Mouse (Mus musculus): ENCODE measurements around the gene Bmpr1b. TPM values are rescaled to one million over a fixed set of nuclear protein-coding genes. Genes with fewer than 3 reads are reported as not detected.

Gene Bmpr1b
- total RNA-seq, 2 experiments from 2014 or later: 0.22 to 0.24 TPM

DNA sequence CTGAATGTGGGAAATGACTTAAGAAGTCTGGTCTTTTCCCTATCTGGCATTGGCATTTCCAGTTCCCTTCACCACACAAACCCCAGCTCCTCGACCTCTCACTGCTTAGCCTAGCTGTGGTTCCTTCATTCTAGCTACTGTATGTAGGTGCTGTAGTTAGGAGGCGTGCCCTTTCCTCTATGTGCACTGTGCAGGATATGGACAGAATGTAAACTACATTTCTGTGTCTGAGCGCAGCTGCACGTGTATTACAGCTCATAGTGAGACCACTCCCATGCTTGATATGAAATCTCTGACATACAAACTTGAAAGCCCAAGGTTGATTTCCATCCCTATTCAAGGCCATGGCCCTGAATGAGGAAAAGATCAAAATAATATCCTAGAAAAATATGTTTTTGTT, 252.1 kb downstream of the Bmpr1b start:
- DNase-seq: no peak
- intact Hi-C loops (cut with DNase I): no loop called here

DNA sequence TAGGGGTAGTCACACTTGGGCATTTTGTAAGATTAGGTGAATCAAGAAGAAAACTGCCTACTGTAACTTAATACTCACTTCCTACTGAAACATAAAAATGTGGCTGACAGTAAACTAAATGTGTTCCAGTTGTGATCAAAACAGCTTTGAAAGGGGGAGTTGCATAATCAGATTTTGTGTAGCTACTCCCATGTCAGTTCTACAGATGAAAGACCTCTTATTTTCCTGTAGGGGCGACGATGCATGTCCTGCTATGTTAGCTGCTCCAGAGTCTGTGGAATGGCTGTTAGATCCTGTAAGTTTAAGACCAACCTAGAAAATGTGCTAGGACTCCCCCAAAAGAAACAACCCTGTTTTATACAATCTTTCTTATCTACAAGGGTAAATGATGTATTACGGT, 253.2 kb downstream of the Bmpr1b start:
- intact Hi-C loops (cut with DNase I): no loop called here
- DNase-seq: no peak

DNA sequence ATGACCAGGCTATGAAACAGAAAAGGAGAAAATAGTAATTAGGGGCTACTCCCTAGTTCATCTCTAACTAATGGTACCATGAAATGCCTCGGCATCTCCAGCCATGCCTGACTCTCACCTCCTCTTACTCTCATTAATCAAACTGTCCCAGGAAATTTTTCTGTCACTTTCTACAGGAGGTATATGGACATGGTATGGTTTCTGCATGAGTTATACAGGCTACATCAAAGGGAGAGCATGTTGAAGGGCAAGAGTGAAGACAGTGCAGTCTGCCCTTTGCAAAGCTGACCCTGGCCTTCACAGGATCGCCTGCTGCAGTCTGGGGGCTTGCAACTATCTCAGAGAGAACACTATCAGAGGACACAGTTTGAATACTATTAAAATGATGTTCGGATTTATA, 254.6 kb downstream of the Bmpr1b start:
- intact Hi-C loops (cut with DNase I): no loop called here
- no peak for DNase-seq

DNA sequence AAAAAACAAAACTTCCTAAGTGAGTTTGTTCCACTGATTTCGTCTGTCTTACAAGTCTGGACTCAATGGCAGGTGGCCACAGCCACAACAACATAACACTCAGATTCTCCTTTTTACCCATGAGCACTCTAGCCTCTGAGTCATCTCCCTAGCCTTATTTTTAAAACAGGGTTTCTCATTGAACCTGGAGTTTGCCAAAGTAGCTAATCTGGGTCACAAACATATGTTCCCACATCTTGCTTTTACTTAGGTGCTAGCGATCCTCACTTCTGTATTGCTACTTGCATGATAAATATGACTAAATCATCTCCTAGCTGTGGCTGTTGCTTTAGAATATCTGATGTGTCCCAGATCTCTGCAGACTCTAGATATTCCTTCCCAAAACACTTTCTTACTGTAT, 260.1 kb downstream of the Bmpr1b start:
- intact Hi-C loops (cut with DNase I): no loop called here
- DNase-seq: no peak

DNA sequence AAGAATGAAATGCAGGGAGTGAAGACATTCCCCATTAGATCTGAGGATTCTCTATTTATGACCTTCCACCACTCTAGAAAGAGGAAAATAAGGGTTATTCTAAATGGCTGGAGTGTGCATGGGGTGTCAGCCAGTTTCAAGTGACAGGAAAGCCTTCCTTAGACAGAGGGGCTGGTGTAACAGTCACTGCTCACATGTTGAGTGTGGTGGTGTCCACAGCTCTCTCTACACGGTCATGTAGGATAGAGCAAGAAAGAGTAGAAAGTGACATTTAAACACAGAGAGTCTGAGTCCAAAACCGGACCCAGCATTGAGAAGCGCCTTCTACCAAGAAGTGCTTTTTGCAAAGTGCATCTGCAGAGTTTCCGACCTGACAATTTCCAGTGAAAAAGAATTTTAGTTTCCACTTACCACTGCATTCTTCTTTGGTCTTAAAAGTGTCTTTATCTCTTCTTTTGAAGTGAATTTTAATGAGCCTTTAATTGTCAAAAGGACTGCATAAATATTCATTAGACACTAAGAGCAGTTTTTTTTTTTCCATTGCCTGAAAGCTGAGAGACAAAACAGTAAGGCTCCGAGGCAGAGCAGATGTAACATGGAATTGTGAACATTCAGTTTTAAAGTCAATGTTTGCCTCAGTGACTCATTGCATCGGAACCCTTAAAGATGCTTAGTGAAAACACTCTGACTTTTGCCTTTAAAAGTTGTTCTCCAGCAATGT, 263.2 kb downstream of the Bmpr1b start:
- DNase-seq: no peak
- intact Hi-C loops (cut with DNase I): no loop called here

DNA sequence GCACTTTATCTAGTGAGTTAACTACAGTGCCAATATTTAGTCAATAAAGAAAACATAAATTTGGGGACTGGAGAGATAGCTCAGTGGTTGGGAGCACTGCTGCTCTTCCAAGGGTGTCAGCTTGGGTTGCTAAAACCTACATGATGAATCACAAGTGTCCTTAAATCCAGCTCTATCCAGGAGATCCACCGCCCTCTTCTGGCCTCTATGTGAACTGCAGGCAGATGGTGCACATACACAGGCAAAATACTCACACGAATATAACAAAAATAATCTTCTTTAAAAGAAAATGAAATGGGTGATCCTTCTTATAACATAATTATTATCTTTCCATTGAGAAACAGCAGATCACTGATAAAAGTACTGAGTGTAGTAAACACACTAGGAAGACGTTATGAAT, 268.9 kb downstream of the Bmpr1b start:
- DNase-seq: no peak
- intact Hi-C loops (cut with DNase I): no loop called here

DNA sequence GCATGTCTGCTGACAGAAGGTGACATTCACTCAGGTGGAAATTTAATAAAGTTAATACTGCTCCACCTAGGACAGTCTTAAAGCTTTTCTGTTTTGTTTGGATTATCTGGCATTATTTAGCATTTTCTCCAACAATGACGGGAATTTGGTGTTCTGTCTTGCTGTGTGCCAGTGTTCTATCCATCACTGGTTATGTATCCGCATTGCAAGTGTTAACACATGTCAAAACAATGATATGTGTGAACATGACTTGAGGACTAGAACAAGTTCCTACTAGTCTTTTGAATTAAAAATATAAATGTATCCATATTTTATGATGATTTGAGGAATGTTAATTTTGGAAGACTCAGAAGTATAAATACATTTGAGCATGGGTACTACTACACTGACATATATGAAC, 269.7 kb downstream of the Bmpr1b start:
- intact Hi-C loops (cut with DNase I): no loop called here
- DNase-seq: no peak

DNA sequence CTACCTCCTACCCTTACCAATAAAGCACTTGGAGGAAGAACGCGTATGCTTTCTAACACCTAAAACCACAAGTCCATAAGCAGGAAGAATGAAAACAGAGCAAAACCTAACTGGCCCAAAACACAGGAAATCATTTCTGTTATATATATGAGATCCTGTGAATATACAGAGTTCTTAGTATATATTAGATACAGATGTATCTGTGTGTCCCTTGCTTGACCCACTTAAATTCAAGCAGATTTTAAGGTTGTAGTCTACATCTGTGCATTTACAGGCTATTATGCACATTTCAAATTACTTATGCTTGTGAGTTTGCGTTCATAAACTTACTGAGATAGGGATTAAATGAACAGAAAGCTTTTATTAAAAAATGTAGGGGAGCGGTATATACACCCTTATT, 271.5 kb downstream of the Bmpr1b start:
- intact Hi-C loops (cut with DNase I): no loop called here
- DNase-seq: no peak

DNA sequence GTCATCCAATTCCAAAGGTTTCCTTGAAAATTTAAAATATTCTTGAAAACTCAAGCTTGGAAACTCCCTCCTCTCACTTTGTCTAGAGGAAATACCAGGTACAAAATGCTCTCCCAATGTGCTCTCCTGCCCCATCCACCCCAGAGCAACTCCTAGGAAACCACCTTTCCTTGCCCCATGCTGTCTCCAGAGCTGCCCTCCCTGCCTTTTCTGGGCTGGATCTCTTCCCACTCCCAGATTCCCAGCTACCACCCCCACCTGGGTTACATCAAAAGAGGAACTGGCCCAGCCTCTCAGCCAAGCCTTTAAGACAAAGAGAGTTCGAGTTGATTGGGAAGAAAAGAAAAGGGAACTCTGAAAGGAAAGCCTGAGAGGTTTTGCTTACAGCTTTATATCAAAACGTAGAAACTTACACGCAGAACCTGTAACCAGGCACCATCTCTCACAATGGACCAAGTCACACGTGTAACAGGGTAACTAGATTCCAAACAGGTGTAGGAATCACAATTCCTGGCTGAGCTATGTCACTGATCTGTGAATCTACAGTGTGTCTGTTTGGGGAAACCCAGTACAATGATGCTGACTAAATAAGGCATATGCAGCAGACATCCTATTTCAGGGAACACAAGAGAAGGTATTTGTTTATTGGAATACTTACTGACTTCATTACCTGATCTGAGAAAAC, 272.2 kb downstream of the Bmpr1b start:
- no peak for DNase-seq
- intact Hi-C loops (cut with DNase I): no loop called here

DNA sequence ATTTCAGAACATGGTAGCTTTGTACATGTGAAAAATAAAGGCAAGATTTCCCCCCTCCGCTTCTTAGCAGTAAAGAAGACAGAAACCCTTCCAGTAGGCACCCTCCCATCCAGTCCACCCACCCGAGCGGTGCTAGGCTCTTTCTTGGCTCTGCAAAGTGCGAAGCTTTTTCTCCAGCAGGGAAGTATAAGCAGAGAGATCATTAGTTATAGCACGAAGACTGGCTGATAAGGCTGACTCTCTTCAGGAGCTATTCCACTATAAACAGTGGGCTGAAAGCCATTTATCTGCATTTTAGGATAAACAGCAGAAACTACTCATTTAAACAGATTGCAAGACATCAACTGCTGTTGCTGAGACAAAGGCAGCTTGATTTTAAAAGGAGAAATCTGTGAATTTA, 274.1 kb downstream of the Bmpr1b start:
- no peak for DNase-seq
- intact Hi-C loops (cut with DNase I): no loop called here

DNA sequence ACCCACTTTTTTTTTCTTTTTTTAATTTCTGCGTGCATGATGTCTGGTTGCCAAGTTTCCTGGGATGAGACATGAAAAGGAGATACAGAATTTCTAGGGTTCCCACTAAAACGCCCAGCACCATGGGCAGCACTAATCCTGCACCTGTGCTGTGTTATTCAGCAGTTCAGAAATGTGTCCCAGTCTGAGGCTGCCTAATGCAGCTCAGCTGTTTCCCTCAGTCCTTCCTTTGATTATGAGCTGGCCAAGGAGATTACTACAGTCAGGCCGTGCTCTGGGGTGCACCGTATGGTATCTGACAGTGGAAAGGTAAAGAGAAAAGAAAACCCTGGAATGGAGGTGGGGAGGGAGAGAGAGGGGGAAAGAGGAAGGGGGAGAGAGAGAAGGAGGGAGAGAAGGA, 278.6 kb downstream of the Bmpr1b start:
- intact Hi-C loops (cut with DNase I): no loop called here
- no peak for DNase-seq

DNA sequence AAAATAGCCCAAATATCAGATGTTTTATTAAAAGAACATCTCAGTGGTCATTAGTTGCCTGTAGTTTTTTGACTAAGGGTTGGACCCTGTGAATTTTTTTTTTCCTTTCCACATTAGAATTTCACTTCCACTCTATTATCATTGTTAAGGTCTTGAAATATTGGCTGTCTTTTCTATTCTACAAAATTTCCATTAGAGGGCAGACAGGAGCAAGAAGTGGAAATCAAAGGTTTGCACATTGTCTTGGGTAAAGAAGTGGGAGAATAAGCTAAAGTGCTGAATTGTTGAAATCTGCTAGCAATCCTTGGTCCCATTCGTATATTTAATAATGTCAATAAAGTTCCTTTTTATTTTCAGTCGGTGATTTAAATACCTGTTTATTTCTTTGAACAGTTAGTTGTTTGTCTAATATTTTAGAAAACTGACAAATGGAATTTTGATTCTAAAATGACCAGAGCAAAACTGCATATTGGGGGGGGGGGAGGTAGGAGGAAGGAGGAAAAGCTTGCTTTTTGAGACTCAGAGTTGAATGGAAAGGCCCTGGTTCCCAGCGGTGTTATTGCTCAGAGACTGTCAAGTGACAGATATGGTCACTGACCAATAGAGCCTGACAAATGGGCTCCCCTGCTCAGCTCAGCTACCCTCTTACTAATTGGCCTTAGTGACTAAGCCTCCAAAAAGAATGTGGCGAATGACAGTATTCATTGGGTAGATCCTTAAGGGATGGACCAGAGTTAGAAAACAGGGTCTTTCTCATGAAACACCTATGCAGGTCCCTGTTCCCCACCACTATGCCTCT, 281.6 kb downstream of the Bmpr1b start:
- DNase-seq: peak in 1 of 2 experiments; percentile 2
- intact Hi-C loops (cut with DNase I): loop anchor here (2.0 to 10.0 kb wide), 3 partner anchors 157 to 589 kb away; no protein-coding TSS in a partner anchor

DNA sequence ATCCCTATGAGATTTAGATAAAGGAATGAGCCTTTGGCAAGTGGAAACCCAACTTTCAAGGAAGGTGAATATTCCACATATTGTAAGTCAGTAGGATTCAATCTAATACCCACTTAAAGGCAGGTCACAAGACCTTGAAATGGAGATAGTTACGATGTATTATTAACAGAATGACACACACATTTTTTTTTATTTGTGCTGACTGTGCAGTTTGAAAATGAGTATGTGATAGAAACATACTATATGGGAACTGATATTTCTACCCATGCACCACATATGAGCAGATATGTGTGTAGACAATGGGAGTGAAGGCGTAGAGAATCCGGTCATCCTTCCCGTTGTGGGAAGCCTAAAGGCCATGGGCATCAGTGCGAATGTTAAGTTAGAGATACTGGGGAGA, 285.0 kb downstream of the Bmpr1b start:
- intact Hi-C loops (cut with DNase I): loop anchor here (10.0 kb wide), 1 partner anchor 161 kb away; no protein-coding TSS in a partner anchor
- DNase-seq: no peak

DNA sequence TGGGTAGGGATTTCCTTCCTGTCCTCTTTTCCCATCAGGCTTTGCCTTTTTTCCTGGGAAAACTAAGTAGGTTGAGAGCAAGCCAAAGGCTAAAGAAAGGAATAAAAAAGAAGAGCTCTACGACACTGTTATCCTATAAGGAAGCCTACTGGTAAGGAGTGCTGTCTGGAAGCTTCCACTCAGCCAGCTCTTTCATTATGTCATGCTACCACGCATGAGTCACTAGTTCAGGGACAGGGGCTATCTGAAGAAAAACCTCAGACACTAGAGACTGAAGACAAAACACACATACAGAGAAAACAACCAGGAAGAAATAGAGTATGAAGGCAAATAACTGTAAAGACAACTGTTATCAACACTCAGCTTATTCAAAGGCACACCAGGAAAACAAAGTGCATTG, 286.7 kb downstream of the Bmpr1b start:
- no peak for DNase-seq
- intact Hi-C loops (cut with DNase I): loop anchor here (10.0 kb wide), 1 partner anchor 162 kb away; no protein-coding TSS in a partner anchor

DNA sequence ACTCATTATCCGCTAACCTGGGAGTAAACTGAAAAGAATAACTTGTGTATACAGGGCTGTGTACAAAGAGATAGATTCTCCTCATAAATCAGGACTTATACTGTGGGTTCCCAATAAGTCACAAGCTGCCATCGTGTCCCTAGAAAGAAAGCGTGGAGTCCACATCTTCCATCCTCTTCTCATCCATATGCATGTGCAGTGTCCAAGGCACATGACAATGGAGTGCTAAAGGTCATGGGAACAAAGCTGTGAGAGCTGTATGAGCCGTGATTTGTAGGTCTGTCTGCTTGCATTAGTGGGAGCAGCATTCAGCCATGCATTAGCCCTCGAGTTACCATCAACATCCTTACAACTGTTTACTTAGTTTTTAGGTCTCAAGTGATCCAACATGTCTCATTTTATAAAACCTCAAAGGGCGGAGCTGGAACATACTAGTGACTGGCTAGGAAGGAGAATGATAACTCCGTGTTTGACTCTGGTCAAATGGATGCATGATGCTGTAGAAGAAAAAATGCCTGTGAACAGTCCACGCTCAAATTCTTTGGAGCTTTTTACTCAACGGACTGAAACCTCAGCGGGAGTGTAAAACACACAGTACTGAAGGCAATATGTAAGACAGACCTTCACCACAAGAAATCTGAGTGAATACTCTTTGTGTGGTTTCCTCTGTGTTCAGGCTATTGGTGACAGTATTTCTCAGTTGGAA, 296.7 kb downstream of the Bmpr1b start:
- no peak for DNase-seq
- intact Hi-C loops (cut with DNase I): no loop called here

DNA sequence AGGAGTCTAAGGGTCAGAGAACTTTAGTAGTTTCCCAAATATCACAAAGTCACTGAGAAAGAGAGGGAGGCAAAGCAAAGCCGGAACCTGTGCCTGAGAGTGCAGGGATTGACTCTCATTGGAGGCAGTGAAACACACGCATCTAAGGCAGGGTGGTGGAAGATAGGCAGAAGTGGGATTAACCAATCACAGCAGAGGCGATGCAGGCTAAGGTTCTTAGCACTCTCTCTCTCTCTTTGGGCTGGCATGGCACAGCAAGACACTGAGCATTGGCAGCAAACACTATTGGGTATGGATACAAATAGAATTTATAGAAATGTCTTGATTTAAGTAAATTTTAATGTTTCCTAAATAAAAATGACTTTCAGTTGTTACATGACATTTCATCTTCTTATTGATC, 297.4 kb downstream of the Bmpr1b start:
- intact Hi-C loops (cut with DNase I): no loop called here
- no peak for DNase-seq

DNA sequence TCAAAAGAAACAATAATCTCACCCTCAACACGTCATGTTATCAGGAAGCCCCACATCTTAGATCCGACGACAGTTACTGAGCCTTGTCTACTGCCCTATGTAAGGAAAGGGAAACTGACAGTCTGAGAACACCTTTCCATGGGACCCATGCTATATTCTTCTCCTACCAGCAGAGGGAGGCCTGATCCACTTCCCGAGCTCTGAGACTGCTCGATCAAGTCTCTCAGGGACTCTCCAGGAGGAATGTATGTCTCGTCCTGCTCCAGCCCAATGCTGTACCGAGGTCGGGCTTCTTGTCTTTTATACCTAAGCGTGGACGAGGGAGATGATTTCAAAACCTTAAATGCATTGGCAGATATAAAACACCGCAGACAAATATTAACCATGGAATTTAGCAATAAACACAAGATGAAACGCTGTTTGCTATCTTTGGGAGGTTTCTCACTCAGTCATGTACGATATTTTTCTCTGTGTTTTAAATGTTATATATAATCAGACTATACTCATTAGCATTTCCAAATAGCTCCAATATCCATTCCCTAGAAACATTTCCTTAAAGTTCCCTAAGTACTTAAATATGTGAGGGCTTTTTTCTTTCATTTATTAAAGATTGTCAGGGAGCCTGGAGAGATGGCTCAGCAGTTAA, 306.3 kb downstream of the Bmpr1b start:
- intact Hi-C loops (cut with DNase I): loop anchor here (2.0 to 5.0 kb wide), 2 partner anchors 412 to 614 kb away; no protein-coding TSS in a partner anchor
- peak; percentile 41 to 55 for DNase-seq

DNA sequence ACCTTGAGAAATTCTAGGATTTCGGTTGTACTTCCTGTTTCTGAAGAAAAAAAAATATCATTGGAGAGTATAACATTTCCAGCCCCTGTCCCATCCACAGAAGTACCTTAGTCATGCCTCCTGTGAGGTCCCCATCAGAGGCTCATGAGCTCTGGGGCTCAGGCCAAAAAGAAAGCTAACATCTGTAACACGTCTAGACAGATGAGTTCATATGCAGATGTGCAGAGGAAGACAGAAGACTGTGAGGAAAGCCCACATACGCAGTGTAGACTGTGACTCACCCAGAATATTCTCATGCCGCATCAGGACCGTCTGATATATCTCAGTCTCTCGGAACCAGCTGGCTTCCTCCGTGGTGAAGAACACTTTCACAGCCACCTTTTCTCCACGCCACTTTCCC, 312.1 kb downstream of the Bmpr1b start:
- intact Hi-C loops (cut with DNase I): no loop called here
- peak; percentile 5 to 9 for DNase-seq

DNA sequence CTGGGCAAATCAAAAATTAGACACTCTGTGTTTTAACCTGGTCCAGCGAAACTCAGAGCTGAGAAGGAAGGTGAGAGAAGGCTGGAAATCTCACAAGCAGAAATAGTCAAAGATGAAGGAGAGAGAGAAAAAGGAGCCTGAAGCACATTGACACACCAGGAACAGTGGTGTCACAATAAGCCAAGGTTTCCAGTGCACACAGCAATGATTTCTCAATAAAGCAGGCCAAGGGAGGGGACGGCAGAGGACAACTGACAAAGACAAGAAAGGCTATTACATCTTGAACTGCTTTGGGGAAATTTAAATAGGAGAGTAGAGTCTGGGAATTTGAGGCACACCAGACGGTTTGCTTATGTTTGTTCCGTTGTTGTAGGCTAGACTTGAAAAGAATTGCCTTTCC, 314.9 kb downstream of the Bmpr1b start:
- DNase-seq: no peak
- intact Hi-C loops (cut with DNase I): no loop called here

DNA sequence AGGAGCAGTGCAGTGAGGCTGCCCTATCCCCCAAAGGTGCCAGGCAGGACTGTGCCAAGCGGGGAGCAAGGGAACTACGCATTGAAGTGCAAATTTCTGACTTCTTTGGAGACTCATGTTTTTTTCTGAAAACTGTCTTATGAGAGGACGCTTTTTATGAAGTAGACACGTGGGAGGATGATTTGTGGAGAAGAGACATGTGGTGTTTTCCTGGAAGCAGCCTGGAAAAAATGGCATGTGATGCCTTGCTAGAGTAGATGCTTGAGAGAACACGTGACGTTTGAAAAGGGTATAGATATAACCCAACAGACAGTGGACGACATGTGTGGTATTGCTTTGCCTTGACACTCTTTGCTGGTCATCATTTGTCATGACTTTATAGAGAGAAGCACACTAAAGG, 319.1 kb downstream of the Bmpr1b start:
- intact Hi-C loops (cut with DNase I): no loop called here
- DNase-seq: no peak
